ENCODE assay signal across 11 mouse cellular contexts in the genomic region with DNA sequence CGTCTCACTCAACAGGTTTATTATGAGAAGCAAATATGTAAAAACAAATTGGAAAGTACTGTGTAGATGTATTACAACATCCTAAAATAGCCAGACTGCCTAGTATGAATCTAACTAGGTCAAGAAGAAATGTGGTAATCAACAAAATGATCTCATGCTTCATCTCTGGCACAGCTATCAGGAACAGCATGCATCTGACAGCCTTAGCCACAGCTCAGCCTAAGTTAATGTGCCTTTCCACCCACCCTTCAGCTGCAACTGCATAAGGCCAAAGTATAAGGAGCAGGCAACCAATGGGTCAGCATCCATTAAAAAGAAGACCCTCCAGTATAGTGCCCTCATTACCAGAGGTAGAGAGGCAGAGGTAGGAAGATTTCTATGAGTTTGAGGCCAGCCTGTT. TPM values are rescaled to one million over a fixed set of nuclear protein-coding genes. Genes with fewer than 3 reads are reported as not detected.
DNase-seq lines count a peak whose midpoint lies in the region; ATAC-seq and TF ChIP-seq lines count a peak whose summit lies in the region.
"Had no signal": no experiment of that assay in that cellular context is flagged by ENCODE, and none has a peak within 500 bp of the region (broad histone marks: within the 10 kb centered on the region; RNA-seq: fewer than 3 reads in every experiment).

No protein-coding gene starts in this region.

- no peaks in the 10 kb centered on the region for H3K36me3 ChIP-seq in stomach, postnatal 0 days (ENCODE audit: control insufficient read depth, insufficient read depth, low read length)
- H3K36me3 ChIP-seq: embryonic facial prominence, embryonic 15.5 days had no signal

- H3K27ac ChIP-seq in stomach, postnatal 0 days (replicated peaks) = no peak overlapping the region
- H3K27ac ChIP-seq: embryonic facial prominence, embryonic 15.5 days had no signal

- 56% methylated on average over 1 of the region's 1 CpGs for WGBS in stomach, postnatal 0 days

- no peak for TF ChIP-seq CTCF in stomach, postnatal 0 days (IDR thresholded peaks at IDR 0.05; ENCODE audit: low read depth)

- no peak overlapping the region for H3K9ac ChIP-seq in stomach, postnatal 0 days (ENCODE audit: low read length)
- H3K9ac ChIP-seq: embryonic facial prominence, embryonic 15.5 days had no signal

- TF ChIP-seq EP300 in stomach, postnatal 0 days (optimal IDR thresholded peaks at IDR 0.05) = no peak

- H3K9me3 ChIP-seq in stomach, postnatal 0 days (ENCODE audit: control insufficient read depth, low read length) = no peaks in the 10 kb centered on the region
- H3K9me3 ChIP-seq: embryonic facial prominence, embryonic 15.5 days had no signal

- no peak overlapping the region for H3K4me3 ChIP-seq in stomach, postnatal 0 days (ENCODE audit: low read depth, low read length)
- H3K4me3 ChIP-seq: embryonic facial prominence, embryonic 15.5 days had no signal

- peak; percentile 52 for ATAC-seq in granulocyte monocyte progenitor cell, adult 5-6 weeks (replicated peaks; ENCODE audit: poor library complexity, severe bottlenecking)
- peak; percentile 15; the same call in 1 of the 2 replicates for ATAC-seq in stomach, postnatal 0 days (ENCODE audit: low FRiP score, low TSS enrichment)

- no peaks in the 10 kb centered on the region for H3K27me3 ChIP-seq in stomach, postnatal 0 days (ENCODE audit: control insufficient read depth, insufficient read depth, low read length)
- H3K27me3 ChIP-seq: embryonic facial prominence, embryonic 15.5 days had no signal

- DNase-seq in frontal cortex, adult 2 months (ENCODE audit: extremely low spot score in 1 of 2, low spot score in 1 of 2) = peak; percentile 43 to 53
- DNase-seq in frontal cortex, postnatal 10 days (ENCODE audit: low spot score in 2 of 2) = no peak
- DNase-seq in right cerebral cortex, postnatal 25 days = peak; percentile 20
- DNase-seq in right cerebral cortex, postnatal 10 days (ENCODE audit: low spot score in 2 of 2) = no peak
- no peak for DNase-seq in stomach, postnatal 0 days (ENCODE audit: low spot score)
- DNase-seq in kidney, postnatal 4 days = no peak
- DNase-seq in thymus, postnatal 4 days = no peak
- DNase-seq: kidney, adult 11 months; midbrain, embryonic 14.5 days had no signal

- no peak overlapping the region for H3K4me2 ChIP-seq in stomach, postnatal 0 days (replicated peaks; ENCODE audit: low read depth)
- H3K4me2 ChIP-seq: embryonic facial prominence, embryonic 15.5 days had no signal

- no peaks in the 10 kb centered on the region for H3K4me1 ChIP-seq in stomach, postnatal 0 days (replicated peaks; ENCODE audit: control insufficient read depth, insufficient read depth)
- H3K4me1 ChIP-seq: embryonic facial prominence, embryonic 15.5 days had no signal

RNA-seq across cellular contexts. Expression of a gene that starts 34.1 kb away (rescaled TPM):
- 2.6 and 3.0 TPM in 2 replicates for polyA plus RNA-seq in frontal cortex, adult 2 months (2012; rRNA removed)
- 30.2 and 37.9 TPM in 2 replicates for total RNA-seq in granulocyte monocyte progenitor cell, adult 5-6 weeks (2014; fragmentation: Nextera tagmentation)
- 21.4 and 29.6 TPM in 2 replicates for total RNA-seq in granulocyte monocyte progenitor cell, adult 5-6 weeks (2017)
- polyA plus RNA-seq in stomach, postnatal 0 days (2015; fragmentation: Nextera tagmentation; extraction: Ambion mirVana) = 2.5 and 2.6 TPM in 2 replicates

Comparison
In these comparisons a context has a peak if more than half of its experiments do, and no peak if none do; other contexts are left out.
1. DNase-seq: peak in frontal cortex, adult 2 months (2 of 2) and right cerebral cortex, postnatal 25 days (single experiment); none in frontal cortex, postnatal 10 days (0 of 2), right cerebral cortex, postnatal 10 days (0 of 2), stomach, postnatal 0 days (single experiment), kidney, postnatal 4 days (0 of 2) and thymus, postnatal 4 days (single experiment).